Mouse (Mus musculus) kidney, adult 2 months (tissue): Measurements from ENCODE around the gene Gm14226.

Source experiments
- CTCF ChIP-seq: fragments of 200-500 bp; conservative IDR thresholded peaks from 2 replicates; pipeline ENCODE4 v1.5.1; 2011; ENCODE audit warnings: low read depth, mild to moderate bottlenecking, control low read depth, low read length, moderate library complexity, mixed read lengths; ENCODE audit not compliant: insufficient read depth, insufficient read length
- POLR2A ChIP-seq: fragments of 200-500 bp; IDR thresholded peaks from one replicate; pipeline ENCODE4 v1.6.1; 2011; ENCODE audit warnings: low read depth, low read length, control low read depth

DNA sequence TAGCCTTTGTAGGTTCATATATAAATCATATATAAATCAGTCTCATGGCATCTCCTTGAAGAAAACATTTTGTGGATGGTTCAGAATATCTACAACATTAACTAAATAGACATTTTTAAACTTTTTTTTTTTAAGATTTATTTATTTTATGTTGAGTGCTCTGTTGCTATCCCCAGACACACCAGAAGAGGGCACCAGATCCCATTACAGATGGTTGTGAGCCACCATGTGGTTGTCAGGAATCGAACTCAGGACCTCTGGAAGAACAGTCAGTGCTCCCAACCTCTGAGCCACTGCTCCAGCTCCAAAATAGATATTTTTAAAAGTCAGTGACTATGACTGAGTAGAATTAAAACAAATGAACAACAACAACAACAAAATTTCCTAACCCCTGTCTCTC is 31.5 kb upstream of the Gm14226 start:
- no peak for TF ChIP-seq POLR2A
- TF ChIP-seq CTCF = peak; percentile 28; the same call in 1 of the 2 replicates
